Mouse (Mus musculus) heart, postnatal 10 days (tissue): Measurements from ENCODE around the gene Vav2. TPM values are rescaled to one million over a fixed set of nuclear protein-coding genes. Genes with fewer than 3 reads are reported as not detected.

Experiments
- DNase-seq, 2 experiments: peaks; one replicate each; pipeline ENCODE4 v3.0.0; 2021
- intact Hi-C: fragments of 180-260 bp; cut with DNase I; formaldehyde crosslinking; loops from one replicate; pipeline ENCODE4 v1.15.1; 2025
- total RNA-seq, 2 experiments: library from RNA; stranded (reverse); gene quantifications; 2 replicates each; pipeline ENCODE4 v1.2.3; 2021

The Vav2 gene
- total RNA-seq, 2 experiments from 2014 or later = 13.1 to 14.4 TPM

GRCm38 (mm10) chr2:27412245-27412800, 14.5 kb downstream of the Vav2 start:
- no peak for DNase-seq
- intact Hi-C loops = no loop called here

GRCm38 (mm10) chr2:27411688-27412174, 15.1 kb downstream of the Vav2 start:
- intact Hi-C loops = no loop called here
- DNase-seq = peak in 1 of 2 experiments; percentile 44

DNA sequence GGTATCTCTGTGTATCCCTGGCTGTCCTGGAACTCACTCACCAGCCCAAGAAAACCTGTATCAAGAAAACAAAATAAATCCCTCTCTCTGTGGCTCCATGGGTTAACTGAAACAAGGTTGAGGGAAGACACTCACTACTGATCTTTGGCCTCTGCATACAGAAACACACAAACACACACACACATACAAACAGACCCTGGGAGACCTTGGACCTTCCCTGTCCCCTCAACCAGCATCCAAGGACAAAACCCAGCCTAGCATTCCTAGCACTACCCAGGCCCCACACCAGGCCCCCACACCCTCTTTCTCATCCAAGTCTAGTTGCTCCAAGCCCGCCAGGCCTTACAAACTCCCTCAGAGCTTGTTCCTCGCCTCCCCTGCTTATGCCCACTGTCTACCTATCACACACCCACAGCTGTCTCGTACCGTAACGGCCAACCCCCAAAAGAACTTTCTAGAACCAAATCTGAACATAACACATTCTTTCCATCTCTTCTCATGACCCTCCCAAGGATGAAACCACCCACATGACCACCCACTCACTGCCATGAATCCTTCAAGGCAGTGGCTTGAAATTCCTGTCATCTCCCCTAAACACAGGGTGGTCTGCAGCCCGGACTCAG, 16.2 kb downstream of the Vav2 start:
- no peak for DNase-seq
- intact Hi-C loops = no loop called here

DNA sequence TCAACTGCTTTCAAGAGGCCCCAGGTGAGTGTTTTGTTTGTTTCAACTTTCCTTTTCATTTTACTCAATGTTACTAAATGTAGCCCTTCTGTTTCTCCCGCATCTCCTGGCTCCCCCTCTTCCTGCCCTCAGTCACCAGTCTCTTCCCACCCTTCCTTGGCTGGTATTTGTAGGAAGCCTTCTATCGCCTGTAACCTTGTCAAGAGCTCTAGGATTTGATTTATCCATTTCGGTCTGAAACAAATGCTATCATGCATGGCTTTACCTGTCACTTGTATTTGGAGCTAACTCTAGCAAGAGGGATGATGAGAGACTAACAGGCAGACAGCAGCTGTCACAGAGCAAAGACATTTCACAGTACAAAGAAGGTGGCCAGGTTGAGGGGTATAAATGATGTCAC, 18.6 kb downstream of the Vav2 start:
- intact Hi-C loops = no loop called here
- DNase-seq = no peak

DNA sequence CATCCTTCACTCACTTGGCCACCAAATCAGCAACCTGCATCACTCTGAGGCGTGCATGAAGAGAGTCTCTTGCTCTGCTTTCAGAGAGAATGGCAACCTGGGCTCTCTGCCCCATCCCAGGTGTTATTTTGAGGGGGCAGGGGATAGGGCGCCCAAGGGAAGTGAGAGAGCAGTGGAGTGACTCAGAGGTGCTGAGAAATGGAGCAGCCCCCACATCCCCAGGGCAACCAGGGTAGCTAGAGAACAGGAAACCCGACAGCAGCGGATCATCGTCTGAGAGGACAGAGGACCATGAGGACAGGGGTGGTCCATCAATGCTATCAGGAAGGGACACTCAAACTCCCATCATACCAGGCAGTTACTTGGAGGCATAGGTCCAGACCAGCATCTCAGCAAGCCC, 19.9 kb downstream of the Vav2 start:
- intact Hi-C loops = no loop called here
- DNase-seq = no peak

DNA sequence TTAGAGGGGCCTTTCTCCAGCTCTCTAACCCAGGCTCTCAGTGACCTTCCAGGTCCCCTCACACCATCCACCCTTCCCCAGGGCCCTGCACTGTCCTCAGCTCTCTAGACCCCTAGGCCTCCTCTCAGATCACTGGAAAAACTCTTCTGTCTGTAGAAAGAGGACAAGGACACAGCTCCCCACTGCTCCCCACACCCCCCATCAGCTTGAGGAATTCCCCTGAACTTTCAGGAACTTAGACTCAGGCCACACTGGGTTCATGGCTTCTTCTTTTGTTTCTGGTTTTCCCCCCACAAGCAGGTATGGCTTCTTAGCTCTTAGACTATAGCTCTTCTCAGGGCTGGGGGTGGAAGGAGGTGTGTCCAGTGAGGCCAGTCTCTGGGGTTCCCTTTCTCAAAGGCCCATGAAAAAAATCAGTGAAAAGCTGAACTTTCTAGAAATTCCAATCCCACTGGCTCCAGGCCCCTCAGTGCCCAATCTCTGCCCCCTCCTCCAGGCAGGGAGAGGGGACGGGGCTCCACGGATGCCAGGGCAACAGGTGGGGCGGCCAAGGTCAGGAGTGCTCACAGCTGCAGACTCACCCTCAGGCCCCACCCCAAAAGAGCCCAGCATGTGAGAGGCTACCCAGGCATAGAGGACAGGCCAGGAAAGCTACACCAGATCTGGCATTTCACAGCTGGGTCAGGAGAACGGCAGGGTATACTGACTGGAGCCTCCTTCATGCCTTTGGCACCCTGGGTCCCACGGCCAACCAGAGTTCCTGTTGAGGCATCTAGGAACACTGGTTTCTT, 21.5 kb downstream of the Vav2 start:
- DNase-seq = no peak
- intact Hi-C loops = no loop called here

GRCm38 (mm10) chr2:27404375-27405093, 22.3 kb downstream of the Vav2 start:
- no peak for DNase-seq
- intact Hi-C loops = no loop called here

DNA sequence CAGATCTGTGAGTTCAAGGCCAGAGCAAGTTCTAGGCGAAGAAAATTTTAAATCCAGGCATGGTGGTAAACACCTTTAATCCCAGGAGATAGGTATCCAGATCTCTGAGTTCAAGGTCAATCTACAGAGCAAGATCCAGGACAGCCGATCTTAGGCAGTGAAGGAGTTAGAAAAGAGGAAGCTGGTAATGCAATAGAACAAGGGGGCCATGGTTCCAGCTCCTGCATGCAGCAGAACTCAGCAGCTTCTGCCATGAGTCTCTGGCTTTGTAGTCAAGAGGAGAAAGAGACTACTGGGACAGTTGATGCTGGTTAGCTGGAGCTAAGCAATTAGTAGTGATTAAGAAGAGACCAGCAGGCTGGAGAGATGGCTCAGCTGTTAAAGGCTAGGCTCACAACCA, 25.3 kb downstream of the Vav2 start:
- no peak for DNase-seq
- intact Hi-C loops = no loop called here

- DNase-seq = no peak
- intact Hi-C loops = no loop called here
These were observed 26.8 kb downstream of the Vav2 start for GRCm38 (mm10) chr2:27400083-27400482.

GRCm38 (mm10) chr2:27396656-27397440, 30.0 kb downstream of the Vav2 start:
- intact Hi-C loops = no loop called here
- no peak for DNase-seq

DNA sequence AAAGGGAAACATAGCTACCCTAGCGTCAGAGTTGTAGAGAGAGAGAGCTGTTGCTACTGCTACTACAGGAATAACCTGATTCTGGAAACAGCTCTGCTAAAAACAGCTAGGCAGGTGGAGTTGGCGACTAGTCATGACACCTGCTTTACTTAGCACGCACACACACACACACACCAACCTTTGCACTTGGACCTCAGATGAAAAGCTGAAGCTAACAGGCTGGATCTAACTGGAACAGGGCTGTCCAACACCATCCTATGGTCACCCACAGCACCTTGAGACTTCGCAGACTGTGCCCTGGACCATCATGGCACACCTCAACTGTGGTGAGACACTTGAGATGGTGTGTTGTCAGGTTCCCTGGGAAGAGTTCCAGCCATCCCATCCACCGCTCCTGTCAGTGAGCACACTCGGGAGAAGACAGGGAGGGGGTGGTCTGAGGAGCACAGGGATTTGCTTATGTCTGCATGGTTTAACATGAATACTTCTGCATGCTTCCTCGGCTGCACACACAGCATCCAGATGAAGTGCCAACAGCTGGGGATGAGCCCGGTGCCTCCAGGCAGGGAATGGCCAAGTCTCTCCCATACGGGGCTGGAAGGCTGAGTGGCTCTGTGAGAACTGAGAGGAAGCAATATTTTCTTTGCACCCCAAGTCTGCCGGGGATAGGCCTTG, 32.5 kb downstream of the Vav2 start:
- intact Hi-C loops = no loop called here

GRCm38 (mm10) chr2:27392278-27392677, 34.6 kb downstream of the Vav2 start:
- peak; percentile 58 to 63 for DNase-seq
- intact Hi-C loops = no loop called here

More for the DNA sequence above, 32.5 kb downstream of the Vav2 start:
- no peak for DNase-seq

DNA sequence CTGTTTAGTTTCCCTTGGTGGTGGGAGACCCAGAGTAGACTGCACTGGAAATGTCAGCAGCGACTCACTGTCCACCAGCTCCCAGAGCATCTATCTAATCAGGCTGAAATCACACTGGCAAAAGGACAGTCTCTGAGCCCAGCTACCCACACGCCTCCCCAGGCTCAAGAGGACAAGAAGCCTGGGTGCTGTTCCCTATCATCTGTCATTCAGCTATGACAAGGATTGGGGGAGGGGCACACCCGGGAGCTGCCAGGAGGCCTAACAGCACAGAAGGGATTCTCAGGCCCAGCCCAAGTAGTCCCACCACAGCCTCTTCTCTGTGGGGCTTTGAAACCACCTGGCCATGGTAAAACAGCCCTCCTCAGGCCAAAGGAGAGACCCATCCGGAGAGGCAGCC, 36.1 kb downstream of the Vav2 start:
- DNase-seq = peak; percentile 55 to 59
- intact Hi-C loops = no loop called here

GRCm38 (mm10) chr2:27390325-27390724, 36.5 kb downstream of the Vav2 start:
- intact Hi-C loops = no loop called here
- DNase-seq = no peak

- DNase-seq = no peak
- intact Hi-C loops = no loop called here
These were observed 37.3 kb downstream of the Vav2 start for GRCm38 (mm10) chr2:27389272-27390162.

DNA sequence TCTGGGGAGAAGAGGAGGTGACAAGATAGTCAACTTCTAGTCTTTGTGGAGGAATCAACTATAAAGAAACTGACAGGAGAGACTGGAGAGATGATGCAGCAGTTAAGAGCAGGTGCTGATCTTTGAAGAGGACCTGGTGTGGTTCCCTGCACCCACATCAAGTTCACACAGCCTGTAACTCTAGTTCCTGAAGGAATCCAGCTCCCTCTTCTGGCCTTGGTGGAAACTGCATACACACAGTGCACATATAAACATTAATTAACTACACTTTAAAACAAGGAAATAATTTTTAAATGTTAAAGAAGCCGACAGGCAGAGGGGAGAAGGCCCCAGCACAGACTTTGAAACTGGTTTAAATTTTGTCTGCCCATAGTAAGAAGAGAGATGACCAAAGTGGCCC, 39.6 kb downstream of the Vav2 start:
- intact Hi-C loops = no loop called here
- DNase-seq = no peak

DNA sequence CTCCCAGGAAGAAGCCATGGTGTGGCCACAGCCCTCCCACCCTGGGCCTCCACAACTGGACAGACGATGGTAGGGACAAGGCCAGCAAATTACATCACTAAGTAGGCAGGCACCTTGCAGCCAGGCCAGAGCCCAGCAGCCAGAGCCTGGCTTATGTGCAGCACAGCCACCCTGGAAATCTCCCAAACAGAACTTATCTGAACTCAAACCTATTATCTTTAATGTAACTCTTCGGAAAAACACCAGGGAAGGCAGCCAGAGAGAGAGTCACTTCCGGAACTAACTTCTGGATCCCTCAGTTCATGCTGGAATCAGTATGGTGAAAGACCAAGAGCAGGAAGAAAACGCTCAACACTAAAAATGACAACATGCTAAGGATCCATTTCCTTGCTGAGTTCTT, 45.1 kb downstream of the Vav2 start:
- intact Hi-C loops = no loop called here
- DNase-seq = peak; percentile 70 to 73

DNA sequence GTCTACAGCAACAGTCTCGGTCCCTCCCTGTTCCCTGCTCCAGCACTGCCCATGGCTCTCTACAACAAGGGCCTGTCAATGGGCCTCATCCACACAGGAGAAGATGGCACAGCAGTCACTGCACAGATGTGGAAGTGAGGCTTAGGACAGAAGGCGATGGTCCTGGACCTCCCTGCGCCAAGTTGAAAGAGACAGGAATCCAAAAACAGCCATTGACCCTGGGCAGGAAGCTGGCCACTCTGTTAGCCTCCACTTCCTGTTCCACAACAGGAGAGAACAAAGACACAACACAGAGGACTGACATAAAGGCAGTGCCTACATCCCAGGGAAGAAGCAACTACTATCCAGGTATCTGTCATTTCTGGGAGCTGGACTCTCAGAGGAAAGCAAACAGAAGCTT, 45.6 kb downstream of the Vav2 start:
- intact Hi-C loops = no loop called here

DNA sequence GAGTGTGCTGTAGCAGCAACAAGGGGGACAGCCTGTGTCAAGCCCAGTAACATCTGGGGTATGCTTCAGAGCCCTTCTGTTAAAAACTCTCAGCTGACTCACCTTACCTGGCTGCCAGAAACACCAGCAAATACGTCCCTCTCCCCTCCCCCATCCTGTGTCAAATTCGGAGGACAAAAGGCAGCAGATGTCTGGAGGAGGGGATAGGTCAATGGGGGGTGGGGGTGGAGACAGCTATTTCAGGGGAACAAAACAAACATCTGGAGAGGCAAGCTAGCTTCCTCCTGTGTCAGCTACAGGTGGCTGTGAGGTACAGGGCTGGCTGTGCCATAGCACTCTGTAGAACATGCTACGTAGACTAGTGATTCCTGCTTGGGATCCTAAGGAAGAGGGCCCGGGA, 49.0 kb downstream of the Vav2 start:
- DNase-seq = no peak
- intact Hi-C loops = loop anchor here (5.0 kb wide), 1 partner anchor 44 kb away; no protein-coding TSS in a partner anchor

More for the DNA sequence above, 45.6 kb downstream of the Vav2 start:
- no peak for DNase-seq
